Comparison of ENCODE assay signal across 20 mouse cellular contexts in the genomic region with DNA sequence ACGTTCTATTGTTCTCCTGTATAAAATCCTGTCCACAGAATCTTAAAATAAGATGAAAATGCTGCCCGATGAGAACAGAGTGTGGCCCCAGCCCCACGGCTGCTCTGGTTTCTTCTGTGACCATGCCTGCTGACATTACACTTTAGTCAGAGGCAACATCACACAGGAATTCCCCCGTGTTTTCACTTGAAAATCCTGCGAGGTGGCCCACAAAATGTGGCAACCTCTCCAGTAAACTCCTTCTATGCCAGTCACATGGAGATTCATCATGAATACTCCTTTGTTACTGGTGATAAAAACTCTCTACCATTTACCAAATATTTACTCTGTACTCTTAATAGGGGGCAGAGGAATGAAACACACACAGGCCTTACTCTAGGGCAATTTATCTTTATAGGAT.
A peak's percentile ranks its signal among the peaks of the same experiment; 100 is the strongest.
DNase-seq lines count a peak whose midpoint lies in the region; ATAC-seq and TF ChIP-seq lines count a peak whose summit lies in the region.
"Had no signal": no experiment of that assay in that cellular context is flagged by ENCODE, and none has a peak within 500 bp of the region (broad histone marks: within the 10 kb centered on the region; RNA-seq: fewer than 3 reads in every experiment).

No protein-coding gene starts in this region.

- 54% methylated on average over 5 of the region's 5 CpGs for WGBS in lung, embryonic 15.5 days
- 68% methylated on average over 5 of the region's 5 CpGs for WGBS in limb, embryonic 13.5 days
- WGBS in hindbrain, postnatal 0 days = 62% methylated on average over 5 of the region's 5 CpGs

- TF ChIP-seq CTCF in embryonic fibroblast, embryonic 13.5 days (IDR thresholded peaks at IDR 0.05; ENCODE audit: borderline replicate concordance, insufficient read depth, low read length) = no peak
- no peak for TF ChIP-seq CTCF in hindbrain, postnatal 0 days (IDR thresholded peaks at IDR 0.05; ENCODE audit: low read depth)

- no peak overlapping the region for H3K4me3 ChIP-seq in lung, embryonic 15.5 days
- H3K4me3 ChIP-seq in embryonic fibroblast, embryonic 13.5 days (ENCODE audit: insufficient read depth, low read length) = no peak overlapping the region
- H3K4me3 ChIP-seq in limb, embryonic 13.5 days = no peak overlapping the region
- no peak overlapping the region for H3K4me3 ChIP-seq in hindbrain, postnatal 0 days (ENCODE audit: low read length)
- H3K4me3 ChIP-seq: embryonic facial prominence, embryonic 10.5 days; erythroblast, embryonic 14.5 days; forebrain, embryonic 10.5 days; heart, embryonic 10.5 days; hindbrain, embryonic 13.5 days had no signal

- no peaks in the 10 kb centered on the region for H3K9me3 ChIP-seq in lung, embryonic 15.5 days
- no peaks in the 10 kb centered on the region for H3K9me3 ChIP-seq in limb, embryonic 13.5 days
- no peaks in the 10 kb centered on the region for H3K9me3 ChIP-seq in hindbrain, postnatal 0 days (ENCODE audit: low read length)
- H3K9me3 ChIP-seq: embryonic facial prominence, embryonic 10.5 days; forebrain, embryonic 10.5 days; G1E; heart, embryonic 10.5 days; hindbrain, embryonic 13.5 days had no signal

- no peak for ATAC-seq in lung, embryonic 15.5 days (ENCODE audit: borderline replicate concordance, extremely low read depth, low FRiP score, low TSS enrichment)
- peak; percentile 18 for ATAC-seq in CD4-positive, CD25-positive, alpha-beta regulatory T cell, adult 4 months
- peak; percentile 36; the same call in 1 of the 2 replicates for ATAC-seq in limb, embryonic 13.5 days (ENCODE audit: low FRiP score, low read depth)
- ATAC-seq in hindbrain, postnatal 0 days = no peak
- ATAC-seq: forebrain, embryonic 14.5 days had no signal

- H3K27ac ChIP-seq in lung, embryonic 15.5 days = 0 out of 2 replicates have a peak overlapping the region, but pooled peaks have one; percentile 22
- peak overlapping the region; percentile 40; the same call in 1 of the 2 replicates for H3K27ac ChIP-seq in embryonic fibroblast, embryonic 13.5 days (ENCODE audit: insufficient read depth, low read length)
- peak overlapping the region; percentile 2; the same call in 1 of the 2 replicates for H3K27ac ChIP-seq in limb, embryonic 13.5 days
- no peak overlapping the region for H3K27ac ChIP-seq in hindbrain, postnatal 0 days
- H3K27ac ChIP-seq: embryonic facial prominence, embryonic 10.5 days; forebrain, embryonic 10.5 days; heart, embryonic 10.5 days; hindbrain, embryonic 13.5 days had no signal

- H3K4me2 ChIP-seq in lung, embryonic 15.5 days = no peak overlapping the region
- no peak overlapping the region for H3K4me2 ChIP-seq in limb, embryonic 13.5 days (replicated peaks)
- H3K4me2 ChIP-seq in hindbrain, postnatal 0 days (ENCODE audit: low read depth, low read length) = no peak overlapping the region
- H3K4me2 ChIP-seq: hindbrain, embryonic 13.5 days had no signal

- no peaks in the 10 kb centered on the region for H3K27me3 ChIP-seq in lung, embryonic 15.5 days
- H3K27me3 ChIP-seq in limb, embryonic 13.5 days = no peaks in the 10 kb centered on the region
- no peaks in the 10 kb centered on the region for H3K27me3 ChIP-seq in hindbrain, postnatal 0 days (ENCODE audit: insufficient read depth, low read length)
- H3K27me3 ChIP-seq: hindbrain, embryonic 13.5 days had no signal

- no peak overlapping the region for H3K9ac ChIP-seq in lung, embryonic 15.5 days
- H3K9ac ChIP-seq in limb, embryonic 13.5 days = no peak overlapping the region
- no peak overlapping the region for H3K9ac ChIP-seq in hindbrain, postnatal 0 days (replicated peaks; ENCODE audit: low read length)
- H3K9ac ChIP-seq: hindbrain, embryonic 13.5 days had no signal

- no peak for TF ChIP-seq POLR2A in embryonic fibroblast, embryonic 13.5 days (IDR thresholded peaks at IDR 0.05; ENCODE audit: low read depth, low read length)

- no peak for DNase-seq in lung, postnatal 14 days
- DNase-seq in right cerebral cortex, postnatal 25 days = no peak
- DNase-seq in hindbrain, postnatal 0 days (ENCODE audit: low spot score) = no peak
- no peak for DNase-seq in kidney, adult 18-20 months
- DNase-seq: adrenal gland, postnatal 14 days; cerebellum, adult 18-20 months; cerebellum, postnatal 10 days; gastrocnemius, postnatal 36 days; heart, postnatal 10 days had no signal

- 0 out of 2 replicates have a peak, but pooled peaks cover 2% of the 10 kb centered on the region for H3K4me1 ChIP-seq in lung, embryonic 15.5 days
- 0 out of 2 replicates have a peak, but pooled peaks cover 2% of the 10 kb centered on the region for H3K4me1 ChIP-seq in embryonic fibroblast, embryonic 13.5 days (ENCODE audit: control insufficient read depth, insufficient read depth, low read length)
- H3K4me1 ChIP-seq in limb, embryonic 13.5 days = peaks cover 11% of the 10 kb centered on the region
- no peaks in the 10 kb centered on the region for H3K4me1 ChIP-seq in hindbrain, postnatal 0 days (ENCODE audit: insufficient read depth, low read length)
- H3K4me1 ChIP-seq: embryonic facial prominence, embryonic 10.5 days; forebrain, embryonic 10.5 days; heart, embryonic 10.5 days; hindbrain, embryonic 13.5 days had no signal

- H3K36me3 ChIP-seq in lung, embryonic 15.5 days = no peaks in the 10 kb centered on the region
- no peaks in the 10 kb centered on the region for H3K36me3 ChIP-seq in limb, embryonic 13.5 days
- H3K36me3 ChIP-seq in hindbrain, postnatal 0 days (ENCODE audit: insufficient read depth, low read length) = no peaks in the 10 kb centered on the region
- H3K36me3 ChIP-seq: embryonic facial prominence, embryonic 10.5 days; forebrain, embryonic 10.5 days; heart, embryonic 10.5 days; hindbrain, embryonic 13.5 days had no signal

Comparison
In these comparisons a context has a peak if more than half of its experiments do, and no peak if none do; other contexts are left out.
1. ATAC-seq: peak in CD4-positive, CD25-positive, alpha-beta regulatory T cell, adult 4 months (single experiment) and limb, embryonic 13.5 days (single experiment); none in lung, embryonic 15.5 days (single experiment) and hindbrain, postnatal 0 days (single experiment).